Mouse (Mus musculus) midbrain, embryonic 11.5 days (tissue): ENCODE measurements at regions not wholly inside any gene's neighbourhood (a gene's known extent, or its start where the extent isn't known, plus 50 kb on each side); places are given as distances from the start of the nearest gene placed in this dataset.

Source experiments
- ATAC-seq: fragments of 200-750 bp; cut with Nextera tagmentation; 2 replicates; pipeline ENCODE4 v1.8.0; 2017; ENCODE audit warnings: moderate TSS enrichment, moderate library complexity; ENCODE audit not compliant: low FRiP score
- DNase-seq: peaks from one replicate; pipeline ENCODE4 v3.0.0; 2015; ENCODE audit warnings: low spot score; ENCODE audit errors: missing footprints
- H3K27ac ChIP-seq: fragments of 300-500 bp; sonication (generic); 2 replicates; pipeline ENCODE4 v1.5.1; 2014; ENCODE audit warnings: low read depth, low read length
- H3K27me3 ChIP-seq: fragments of 300-500 bp; sonication (generic); 2 replicates; pipeline ENCODE4 v1.6.1; 2014; ENCODE audit warnings: mild to moderate bottlenecking, low read length, moderate library complexity, mixed read lengths; ENCODE audit not compliant: control insufficient read depth, insufficient read depth
- H3K36me3 ChIP-seq: fragments of 300-500 bp; sonication (generic); 2 replicates; pipeline ENCODE4 v1.6.1; 2014; ENCODE audit warnings: mild to moderate bottlenecking, low read length, moderate library complexity, mixed read lengths; ENCODE audit not compliant: control insufficient read depth, insufficient read depth
- H3K4me1 ChIP-seq: fragments of 300-500 bp; sonication (generic); 2 replicates; pipeline ENCODE4 v1.6.1; 2014; ENCODE audit warnings: low read length; ENCODE audit not compliant: control insufficient read depth, insufficient read depth
- H3K4me2 ChIP-seq: fragments of 300-500 bp; sonication (generic); 2 replicates; pipeline ENCODE4 v1.6.1; 2014; ENCODE audit warnings: mild to moderate bottlenecking, moderate library complexity
- H3K4me3 ChIP-seq: fragments of 300-500 bp; sonication (generic); 2 replicates; pipeline ENCODE4 v1.5.1; 2014; ENCODE audit warnings: low read depth, low read length
- H3K9ac ChIP-seq: fragments of 300-500 bp; sonication (generic); 2 replicates; pipeline ENCODE4 v1.6.1; 2014; ENCODE audit warnings: low read length
- H3K9me3 ChIP-seq: fragments of 300-500 bp; sonication (generic); 2 replicates; pipeline ENCODE4 v1.6.1; 2016; ENCODE audit warnings: low read length; ENCODE audit not compliant: control insufficient read depth
- WGBS: fragments of 180-500 bp; shearing (Covaris S2); extraction: QIAGEN DNeasy Blood & Tissue Kit; methylation state at CpG from one replicate; pipeline ENCODE4 v1.1.7; 2014; 5-methylcytosine and 5-hydroxymethylcytosine counted together

DNA sequence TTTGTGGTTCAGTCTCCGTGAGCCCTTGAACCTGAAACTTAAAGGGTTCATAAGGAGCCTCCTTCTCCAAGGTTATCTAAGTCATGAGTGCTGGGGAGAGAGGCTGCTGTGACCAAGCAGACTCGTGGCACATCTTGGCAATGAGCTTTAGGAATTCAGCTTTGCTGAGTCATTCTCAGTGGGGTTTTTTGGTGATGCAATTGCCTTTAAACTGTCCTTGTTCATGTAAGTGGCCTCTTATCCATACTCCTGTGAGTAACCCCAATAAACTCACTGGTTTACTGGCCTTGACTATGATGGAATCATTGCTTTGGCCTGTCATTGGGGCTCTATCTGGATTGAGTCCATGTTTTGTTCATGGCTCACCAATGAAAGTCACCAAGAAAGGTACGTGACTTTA, 218.2 kb upstream of the Ppp2r3a start:
- Histone ChIP-seq H3K27me3 (no peaks in the 10 kb centered on the region; the same call in 1 of the 2 replicates), H3K9ac (no peak overlapping the region), H3K4me2 (no peak overlapping the region), H3K4me3 (no peak overlapping the region), H3K4me1 (peaks cover 22% of the 10 kb centered on the region), H3K36me3 (no peaks in the 10 kb centered on the region), H3K27ac (no peak overlapping the region), H3K9me3 (no peaks in the 10 kb centered on the region)
- ATAC-seq = no peak
- WGBS = 92% methylated on average over 3 of the region's 3 CpGs
- DNase-seq = no peak

- no peaks in the 10 kb centered on the region for H3K9me3 ChIP-seq
- H3K4me3 ChIP-seq = no peak overlapping the region
- ATAC-seq = no peak
- DNase-seq = no peak
- no peaks in the 10 kb centered on the region for H3K4me1 ChIP-seq
- no peaks in the 10 kb centered on the region for H3K36me3 ChIP-seq
- no peak overlapping the region for H3K4me2 ChIP-seq
- 68% methylated on average over 18 of the region's 18 CpGs for WGBS
- H3K9ac ChIP-seq = no peak overlapping the region
- H3K27me3 ChIP-seq = no peaks in the 10 kb centered on the region; the same call in 1 of the 2 replicates
- H3K27ac ChIP-seq = no peak overlapping the region
These were observed 213.3 kb upstream of the Ppp2r3a start for GRCm38 (mm10) chr9:101464727-101465427.

GRCm38 (mm10) chr9:101458947-101459627, 207.5 kb upstream of the Ppp2r3a start:
- H3K9ac ChIP-seq = no peak overlapping the region
- no peak for ATAC-seq
- H3K27me3 ChIP-seq = no peaks in the 10 kb centered on the region
- no peak overlapping the region for H3K4me3 ChIP-seq
- no peaks in the 10 kb centered on the region for H3K4me1 ChIP-seq
- no peak for DNase-seq
- H3K4me2 ChIP-seq = no peak overlapping the region
- no peaks in the 10 kb centered on the region for H3K9me3 ChIP-seq
- no peaks in the 10 kb centered on the region for H3K36me3 ChIP-seq
- no peak overlapping the region for H3K27ac ChIP-seq
- 81% methylated on average over 11 of the region's 11 CpGs for WGBS

- Histone ChIP-seq H3K27ac (no peak overlapping the region), H3K9me3 (no peaks in the 10 kb centered on the region)
These were observed 206.8 kb upstream of the Ppp2r3a start for GRCm38 (mm10) chr9:101458306-101458946.

GRCm38 (mm10) chr9:101446316-101446715, 194.7 kb upstream of the Ppp2r3a start:
- 80% methylated on average over 2 of the region's 2 CpGs for WGBS
- Histone ChIP-seq H3K27ac (no peak overlapping the region), H3K9me3 (no peaks in the 10 kb centered on the region), H3K27me3 (no peaks in the 10 kb centered on the region), H3K4me2 (no peak overlapping the region), H3K4me1 (no peaks in the 10 kb centered on the region), H3K4me3 (no peak overlapping the region), H3K36me3 (no peaks in the 10 kb centered on the region), H3K9ac (no peak overlapping the region)
- DNase-seq (no peak), ATAC-seq (no peak)

More at GRCm38 (mm10) chr9:101458306-101458946, 206.8 kb upstream of the Ppp2r3a start:
- ATAC-seq (no peak), DNase-seq (no peak)
- Histone ChIP-seq H3K36me3 (no peaks in the 10 kb centered on the region), H3K9ac (no peak overlapping the region), H3K4me3 (no peak overlapping the region), H3K4me1 (no peaks in the 10 kb centered on the region), H3K27me3 (no peaks in the 10 kb centered on the region), H3K4me2 (no peak overlapping the region)
- 84% methylated on average over 10 of the region's 10 CpGs for WGBS

- no peak overlapping the region for H3K4me3 ChIP-seq
- no peak overlapping the region for H3K9ac ChIP-seq
- DNase-seq = no peak
- H3K4me1 ChIP-seq = no peaks in the 10 kb centered on the region
- H3K4me2 ChIP-seq = no peak overlapping the region
- ATAC-seq = no peak
- no peaks in the 10 kb centered on the region for H3K36me3 ChIP-seq
- 91% methylated on average over 5 of the region's 5 CpGs for WGBS
- H3K9me3 ChIP-seq = no peaks in the 10 kb centered on the region
- H3K27me3 ChIP-seq = no peaks in the 10 kb centered on the region
- no peak overlapping the region for H3K27ac ChIP-seq
These were observed 194.2 kb upstream of the Ppp2r3a start for GRCm38 (mm10) chr9:101445764-101446163.

- no peak overlapping the region for H3K9ac ChIP-seq
- H3K4me1 ChIP-seq = no peaks in the 10 kb centered on the region
- H3K27ac ChIP-seq = no peak overlapping the region
- no peaks in the 10 kb centered on the region for H3K27me3 ChIP-seq
- DNase-seq (no peak), ATAC-seq (no peak)
- H3K9me3 ChIP-seq = no peaks in the 10 kb centered on the region
- no peak overlapping the region for H3K4me2 ChIP-seq
- 88% methylated on average over 1 of the region's 1 CpGs for WGBS
- no peak overlapping the region for H3K4me3 ChIP-seq
- no peaks in the 10 kb centered on the region for H3K36me3 ChIP-seq
These were observed 193.7 kb upstream of the Ppp2r3a start for GRCm38 (mm10) chr9:101445293-101445692.

DNA sequence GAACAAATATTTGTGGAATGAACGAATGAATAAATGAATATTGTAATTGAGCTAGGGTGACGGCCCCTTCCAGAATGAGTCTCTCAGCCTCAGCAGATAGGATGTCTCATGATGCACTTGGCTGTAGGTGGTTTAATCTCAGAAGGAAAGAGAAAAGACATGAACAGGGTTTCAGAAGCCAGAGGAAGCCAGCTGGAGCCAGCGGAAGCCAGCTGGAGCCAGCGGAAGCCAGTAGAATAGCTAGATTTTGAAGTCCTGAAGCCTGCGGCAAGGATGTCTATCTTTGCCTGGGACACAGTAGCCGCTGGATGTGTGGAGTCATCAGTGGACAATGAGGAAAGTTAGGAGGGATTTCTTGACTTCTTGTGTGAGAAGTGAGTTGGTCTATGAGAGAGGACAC, 188.3 kb upstream of the Ppp2r3a start:
- Histone ChIP-seq H3K27ac (no peak overlapping the region), H3K9me3 (no peaks in the 10 kb centered on the region), H3K9ac (no peak overlapping the region), H3K4me1 (no peaks in the 10 kb centered on the region), H3K4me3 (no peak overlapping the region), H3K27me3 (no peaks in the 10 kb centered on the region), H3K4me2 (no peak overlapping the region), H3K36me3 (no peaks in the 10 kb centered on the region)
- no peak for ATAC-seq
- DNase-seq = no peak
- whole genome bisulfite sequencing = 89% methylated on average over 6 of the region's 6 CpGs

- H3K4me1 ChIP-seq = no peaks in the 10 kb centered on the region
- no peak overlapping the region for H3K4me2 ChIP-seq
- no peaks in the 10 kb centered on the region for H3K36me3 ChIP-seq
- no peak for DNase-seq
- no peaks in the 10 kb centered on the region for H3K27me3 ChIP-seq
- no peak for ATAC-seq
- no peak overlapping the region for H3K4me3 ChIP-seq
- WGBS = 83% methylated on average over 12 of the region's 12 CpGs
- no peak overlapping the region for H3K27ac ChIP-seq
- no peak overlapping the region for H3K9ac ChIP-seq
- H3K9me3 ChIP-seq = no peaks in the 10 kb centered on the region
These were observed 187.1 kb upstream of the Ppp2r3a start for GRCm38 (mm10) chr9:101438564-101439180.
